Mouse (Mus musculus) cerebellum, adult 2 months (tissue): ENCODE results near the gene Slc39a13. TPM values are rescaled to one million over a fixed set of nuclear protein-coding genes. Genes with fewer than 3 reads are reported as not detected.
"Not testable (repeated sequence)": the region's sequence is repeated elsewhere in the genome, so short reads cannot be mapped to it uniquely, and the experiment has no call there.

Experiments
- DNase-seq, 2 experiments: peaks; one replicate each; pipeline ENCODE4 v3.0.0; 2021
- H3K27ac ChIP-seq: fragments of 200-500 bp; 2 replicates; pipeline ENCODE4 v1.5.1; 2012; ENCODE audit warnings: low read length, control low read depth, inconsistent platforms; ENCODE audit not compliant: insufficient read depth
- H3K27me3 ChIP-seq: fragments of 200-500 bp; 2 replicates; pipeline ENCODE4 v1.6.1; 2012; ENCODE audit warnings: inconsistent platforms, mild to moderate bottlenecking, low read length, moderate library complexity; ENCODE audit not compliant: control insufficient read depth, insufficient read depth
- H3K4me1 ChIP-seq: fragments of 200-500 bp; 2 replicates; pipeline ENCODE4 v1.6.1; 2011; ENCODE audit warnings: low read length; ENCODE audit not compliant: control insufficient read depth, insufficient read depth
- H3K4me3 ChIP-seq: fragments of 200-500 bp; replicated peaks from 2 replicates; pipeline ENCODE3; 2011; ENCODE audit warnings: mild to moderate bottlenecking, low read depth, low read length, control low read depth; ENCODE audit not compliant: insufficient read depth
- CTCF ChIP-seq: fragments of 200-500 bp; IDR thresholded peaks from 2 replicates; pipeline ENCODE4 v1.5.1; 2011; ENCODE audit warnings: low read depth, mild to moderate bottlenecking, control low read depth, low read length, moderate library complexity, borderline replicate concordance; ENCODE audit not compliant: insufficient read depth
- POLR2A ChIP-seq: fragments of 200-500 bp; IDR thresholded peaks from 2 replicates; pipeline ENCODE4 v1.6.1; 2011; ENCODE audit warnings: low read length, control low read depth, borderline replicate concordance; ENCODE audit not compliant: insufficient read depth
- WGBS: fragments of 180-500 bp; shearing (Covaris S2); methylation state at CpG from one replicate; pipeline ENCODE4 v1.1.7; 2018; 5-methylcytosine and 5-hydroxymethylcytosine counted together
- polyA plus RNA-seq: library from polyadenylated mRNA; depleted of rRNA; stranded (reverse); fragments of >200 nt; gene quantifications from 2 replicates; pipeline ENCODE4 v1.2.3, GENCODE M21; 2012

Gene Slc39a13
- polyA plus RNA-seq, 1 experiment: 93.3 TPM

GRCm38 (mm10) chr2:91031216-91031615 is 39.0 kb downstream of the Slc39a13 start:
- no peak overlapping the region for H3K4me3 ChIP-seq
- H3K4me1 ChIP-seq: no peaks in the 10 kb centered on the region
- H3K27ac ChIP-seq: no peak overlapping the region
- no peak for DNase-seq
- 93% methylated on average over 4 of the region's 4 CpGs for WGBS
- no peaks in the 10 kb centered on the region for H3K27me3 ChIP-seq
- TF ChIP-seq CTCF (no peak), POLR2A (no peak)

GRCm38 (mm10) chr2:91027391-91028214 is 42.6 kb downstream of the Slc39a13 start:
- WGBS: 75% methylated on average over 9 of the region's 9 CpGs
- Histone ChIP-seq H3K27ac (no peak overlapping the region), H3K27me3 (no peaks in the 10 kb centered on the region), H3K4me1 (no peaks in the 10 kb centered on the region), H3K4me3 (no peak overlapping the region)
- no peak for DNase-seq
- TF ChIP-seq POLR2A: no peak
- TF ChIP-seq CTCF: no peak

- 78% methylated on average over 1 of the region's 1 CpGs for WGBS
These were observed 43.7 kb downstream of the Slc39a13 start for GRCm38 (mm10) chr2:91026491-91026890.

GRCm38 (mm10) chr2:91025081-91025516 is 45.1 kb downstream of the Slc39a13 start:
- TF ChIP-seq CTCF (no peak), POLR2A (no peak)
- Histone ChIP-seq H3K4me1 (no peaks in the 10 kb centered on the region), H3K27me3 (no peaks in the 10 kb centered on the region), H3K27ac (no peak overlapping the region), H3K4me3 (no peak overlapping the region)
- DNase-seq: no peak
- WGBS: 85% methylated on average over 1 of the region's 1 CpGs

More at GRCm38 (mm10) chr2:91026491-91026890, 43.7 kb downstream of the Slc39a13 start:
- H3K27ac ChIP-seq: no peak overlapping the region
- no peak for DNase-seq
- TF ChIP-seq CTCF (no peak), POLR2A (no peak)
- H3K4me1 ChIP-seq: no peaks in the 10 kb centered on the region
- H3K4me3 ChIP-seq: no peak overlapping the region
- no peaks in the 10 kb centered on the region for H3K27me3 ChIP-seq

GRCm38 (mm10) chr2:91023956-91024355 is 46.3 kb downstream of the Slc39a13 start:
- Histone ChIP-seq H3K27ac (no peak overlapping the region), H3K4me3 (no peak overlapping the region), H3K4me1 (no peaks in the 10 kb centered on the region; the same call in 1 of the 2 replicates), H3K27me3 (no peaks in the 10 kb centered on the region)
- no peak for DNase-seq
- TF ChIP-seq CTCF: no peak
- no peak for TF ChIP-seq POLR2A
- WGBS: 100% methylated on average over 1 of the region's 1 CpGs

- H3K4me1 ChIP-seq: peaks cover 4% of the 10 kb centered on the region; the same call in 1 of the 2 replicates
- no peak for DNase-seq
- H3K27ac ChIP-seq: no peak overlapping the region
- H3K4me3 ChIP-seq: no peak overlapping the region
- 42% methylated on average over 2 of the region's 2 CpGs for WGBS
- TF ChIP-seq POLR2A: no peak
- no peak for TF ChIP-seq CTCF
- no peaks in the 10 kb centered on the region for H3K27me3 ChIP-seq
These were observed 47.1 kb downstream of the Slc39a13 start for GRCm38 (mm10) chr2:91023131-91023530.

GRCm38 (mm10) chr2:91022266-91022665 is 48.0 kb downstream of the Slc39a13 start:
- not testable (repeated sequence) for H3K4me3 ChIP-seq, DNase-seq, H3K27me3 ChIP-seq, H3K27ac ChIP-seq
- H3K4me1 ChIP-seq: peaks cover 10% of the 10 kb centered on the region
- WGBS: 94% methylated on average over 7 of the region's 7 CpGs

GRCm38 (mm10) chr2:91019911-91020310 is 50.3 kb downstream of the Slc39a13 start:
- Histone ChIP-seq H3K27ac (no peak overlapping the region), H3K4me1 (peaks cover 20% of the 10 kb centered on the region), H3K27me3 (no peaks in the 10 kb centered on the region), H3K4me3 (no peak overlapping the region)
- 98% methylated on average over 3 of the region's 3 CpGs for WGBS
- no peak for DNase-seq
- no peak for TF ChIP-seq CTCF
- TF ChIP-seq POLR2A: no peak
